Mouse (Mus musculus): ENCODE measurements around the gene Tert. TPM values are rescaled to one million over a fixed set of nuclear protein-coding genes. Genes with fewer than 3 reads are reported as not detected.

Tert gene
- 1.0 and 3.5 TPM in 2 replicates for polyA plus RNA-seq (2012; rRNA removed)

DNA sequence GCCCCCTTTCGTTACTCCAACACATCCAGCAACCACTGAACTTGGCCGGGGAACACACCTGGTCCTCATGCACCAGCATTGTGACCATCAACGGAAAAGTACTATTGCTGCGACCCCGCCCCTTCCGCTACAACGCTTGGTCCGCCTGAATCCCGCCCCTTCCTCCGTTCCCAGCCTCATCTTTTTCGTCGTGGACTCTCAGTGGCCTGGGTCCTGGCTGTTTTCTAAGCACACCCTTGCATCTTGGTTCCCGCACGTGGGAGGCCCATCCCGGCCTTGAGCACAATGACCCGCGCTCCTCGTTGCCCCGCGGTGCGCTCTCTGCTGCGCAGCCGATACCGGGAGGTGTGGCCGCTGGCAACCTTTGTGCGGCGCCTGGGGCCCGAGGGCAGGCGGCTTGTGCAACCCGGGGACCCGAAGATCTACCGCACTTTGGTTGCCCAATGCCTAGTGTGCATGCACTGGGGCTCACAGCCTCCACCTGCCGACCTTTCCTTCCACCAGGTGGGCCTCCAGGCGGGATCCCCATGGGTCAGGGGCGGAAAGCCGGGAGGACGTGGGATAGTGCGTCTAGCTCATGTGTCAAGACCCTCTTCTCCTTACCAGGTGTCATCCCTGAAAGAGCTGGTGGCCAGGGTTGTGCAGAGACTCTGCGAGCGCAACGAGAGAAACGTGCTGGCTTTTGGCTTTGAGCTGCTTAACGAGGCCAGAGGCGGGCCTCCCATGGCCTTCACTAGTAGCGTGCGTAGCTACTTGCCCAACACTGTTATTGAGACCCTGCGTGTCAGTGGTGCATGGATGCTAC is at the start of gene Tert:
Tert (plus strand) TSS at position 167 of the 805 bp plus-strand sequence.
- 9% methylated on average over 47 of the region's 47 CpGs for WGBS
- peaks cover 4% of the 10 kb centered on the region for H3K36me3 ChIP-seq (ENCODE audit: control insufficient read depth, insufficient read depth, low read length)
- no peak within 1 kb of the TSS for H3K27ac ChIP-seq (ENCODE audit: insufficient read depth, low read depth, low read length)
- H3K4me3 ChIP-seq (ENCODE audit: low read depth, low read length): peak within 1 kb of the TSS; percentile 86
- H3K27me3 ChIP-seq (ENCODE audit: control insufficient read depth, insufficient read depth, low read length): no peaks in the 10 kb centered on the region
- TF ChIP-seq CTCF (IDR thresholded peaks at IDR 0.05; ENCODE audit: extremely low read depth, insufficient read length, insufficient replicate concordance, low read depth, low read length) (peak; percentile 43; the same call in 1 of the 2 replicates), POLR2A (IDR thresholded peaks at IDR 0.05; ENCODE audit: low read depth, low read length) (peak; percentile 19; the same call in 1 of the 2 replicates)
- peaks cover 13% of the 10 kb centered on the region for H3K4me1 ChIP-seq (ENCODE audit: control insufficient read depth, insufficient read depth, insufficient read length, low read length)

DNA sequence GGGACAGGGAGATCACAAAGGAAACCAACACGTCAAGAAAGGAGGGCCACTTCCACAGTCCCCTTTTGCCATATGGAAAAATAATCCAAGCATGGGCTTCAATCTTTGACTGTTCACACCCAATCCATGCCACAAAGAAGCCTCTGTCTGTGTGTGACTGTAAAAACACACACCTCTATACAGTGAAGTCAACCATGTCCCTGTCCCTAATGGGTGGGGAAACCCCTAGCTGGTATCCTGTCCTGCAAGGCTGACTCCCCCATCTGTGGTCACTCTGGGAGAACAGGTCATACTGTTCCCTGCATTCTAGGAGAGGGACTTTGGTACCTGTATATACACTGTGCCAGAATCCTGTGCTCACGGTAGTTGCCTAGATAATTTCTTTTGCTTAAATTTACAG is 49.4 kb upstream of the Tert start:
- no peaks in the 10 kb centered on the region for H3K36me3 ChIP-seq (ENCODE audit: control insufficient read depth, insufficient read depth, low read length)
- H3K27me3 ChIP-seq (ENCODE audit: control insufficient read depth, insufficient read depth, low read length): no peaks in the 10 kb centered on the region
- WGBS: 58% methylated on average over 2 of the region's 2 CpGs
- no peak overlapping the region for H3K27ac ChIP-seq (ENCODE audit: insufficient read depth, low read depth, low read length)
- no peak overlapping the region for H3K4me3 ChIP-seq (ENCODE audit: low read depth, low read length)
- TF ChIP-seq POLR2A (IDR thresholded peaks at IDR 0.05; ENCODE audit: low read depth, low read length) (no peak), CTCF (IDR thresholded peaks at IDR 0.05; ENCODE audit: extremely low read depth, insufficient read length, insufficient replicate concordance, low read depth, low read length) (no peak)
- H3K4me1 ChIP-seq (ENCODE audit: control insufficient read depth, insufficient read depth, insufficient read length, low read length): no peaks in the 10 kb centered on the region

DNA sequence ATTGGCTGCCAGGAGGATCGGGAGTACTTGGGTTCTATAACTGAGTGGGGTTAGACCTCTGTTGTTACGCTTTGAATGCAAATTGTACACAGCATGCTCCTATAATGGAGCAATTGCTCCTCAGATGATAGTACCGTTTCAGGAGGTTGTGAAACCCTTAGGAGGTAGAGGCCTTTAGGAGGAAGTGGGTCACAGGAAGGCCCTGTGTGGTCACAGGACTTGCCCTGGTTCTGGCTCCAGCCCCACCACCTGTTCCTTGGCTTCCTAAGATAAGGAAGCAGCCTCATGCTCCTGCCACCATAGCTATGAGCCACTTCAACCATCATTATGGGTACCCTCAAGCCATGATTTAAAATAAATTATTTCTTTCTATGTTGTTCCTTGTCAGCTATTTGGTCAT is 35.2 kb upstream of the Tert start:
- H3K27me3 ChIP-seq (ENCODE audit: control insufficient read depth, insufficient read depth, low read length): no peaks in the 10 kb centered on the region
- H3K36me3 ChIP-seq (ENCODE audit: control insufficient read depth, insufficient read depth, low read length): no peaks in the 10 kb centered on the region
- TF ChIP-seq CTCF (IDR thresholded peaks at IDR 0.05; ENCODE audit: extremely low read depth, insufficient read length, insufficient replicate concordance, low read depth, low read length) (no peak), POLR2A (IDR thresholded peaks at IDR 0.05; ENCODE audit: low read depth, low read length) (no peak)
- no peak overlapping the region for H3K4me3 ChIP-seq (ENCODE audit: low read depth, low read length)
- no peak overlapping the region for H3K27ac ChIP-seq (ENCODE audit: insufficient read depth, low read depth, low read length)
- 60% methylated on average over 3 of the region's 3 CpGs for WGBS
- no peaks in the 10 kb centered on the region for H3K4me1 ChIP-seq (ENCODE audit: control insufficient read depth, insufficient read depth, insufficient read length, low read length)

DNA sequence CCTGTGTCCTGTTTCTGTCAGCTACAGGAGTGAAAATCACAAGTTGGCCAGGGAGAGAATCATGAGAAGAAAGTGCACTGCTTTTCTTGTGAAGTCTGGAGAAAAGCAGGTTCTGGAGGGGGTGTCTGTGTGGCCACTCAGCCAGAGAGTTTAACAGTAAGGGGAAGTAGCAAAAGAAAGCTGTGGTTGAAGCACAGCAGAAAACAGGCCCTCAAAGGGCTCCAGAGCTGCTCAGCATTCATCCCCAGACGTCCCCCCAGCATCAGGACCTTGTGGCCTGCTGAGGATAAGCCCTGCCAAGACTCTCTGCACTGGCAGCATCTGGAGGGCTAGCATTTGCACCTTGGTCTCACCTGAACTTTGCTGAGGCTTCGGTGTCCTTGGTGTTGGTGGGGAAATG is 34.2 kb upstream of the Tert start:
- H3K27ac ChIP-seq (ENCODE audit: insufficient read depth, low read depth, low read length): no peak overlapping the region
- H3K4me3 ChIP-seq (ENCODE audit: low read depth, low read length): no peak overlapping the region
- no peaks in the 10 kb centered on the region for H3K4me1 ChIP-seq (ENCODE audit: control insufficient read depth, insufficient read depth, insufficient read length, low read length)
- no peak for TF ChIP-seq POLR2A (IDR thresholded peaks at IDR 0.05; ENCODE audit: low read depth, low read length)
- no peak for TF ChIP-seq CTCF (IDR thresholded peaks at IDR 0.05; ENCODE audit: extremely low read depth, insufficient read length, insufficient replicate concordance, low read depth, low read length)
- WGBS: 32% methylated on average over 2 of the region's 2 CpGs
- no peaks in the 10 kb centered on the region for H3K27me3 ChIP-seq (ENCODE audit: control insufficient read depth, insufficient read depth, low read length)
- no peaks in the 10 kb centered on the region for H3K36me3 ChIP-seq (ENCODE audit: control insufficient read depth, insufficient read depth, low read length)

DNA sequence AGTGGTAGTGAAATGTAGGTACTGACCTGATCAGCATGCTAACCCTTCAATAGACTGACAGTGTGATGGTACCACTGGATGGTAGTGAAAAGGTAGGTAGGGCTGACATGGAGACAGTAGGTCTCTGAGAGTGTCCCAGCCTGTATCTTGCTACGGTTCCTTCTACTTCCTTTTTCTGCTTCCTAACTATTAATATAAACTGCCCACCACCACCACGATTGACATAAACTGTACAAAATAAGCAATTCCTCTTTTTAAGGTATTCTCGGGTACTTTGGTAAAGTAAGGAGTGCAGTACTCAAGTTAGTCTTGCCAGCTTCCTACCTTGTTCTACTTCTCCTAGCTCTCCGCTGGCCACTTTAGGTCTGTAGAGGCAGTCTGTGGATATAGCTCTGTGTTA is 30.4 kb upstream of the Tert start:
- no peak overlapping the region for H3K4me3 ChIP-seq (ENCODE audit: low read depth, low read length)
- no peak overlapping the region for H3K27ac ChIP-seq (ENCODE audit: insufficient read depth, low read depth, low read length)
- TF ChIP-seq CTCF (IDR thresholded peaks at IDR 0.05; ENCODE audit: extremely low read depth, insufficient read length, insufficient replicate concordance, low read depth, low read length): no peak
- TF ChIP-seq POLR2A (IDR thresholded peaks at IDR 0.05; ENCODE audit: low read depth, low read length): no peak
- no peaks in the 10 kb centered on the region for H3K36me3 ChIP-seq (ENCODE audit: control insufficient read depth, insufficient read depth, low read length)
- WGBS: 53% methylated on average over 4 of the region's 4 CpGs
- H3K27me3 ChIP-seq (ENCODE audit: control insufficient read depth, insufficient read depth, low read length): no peaks in the 10 kb centered on the region
- H3K4me1 ChIP-seq (ENCODE audit: control insufficient read depth, insufficient read depth, insufficient read length, low read length): no peaks in the 10 kb centered on the region

DNA sequence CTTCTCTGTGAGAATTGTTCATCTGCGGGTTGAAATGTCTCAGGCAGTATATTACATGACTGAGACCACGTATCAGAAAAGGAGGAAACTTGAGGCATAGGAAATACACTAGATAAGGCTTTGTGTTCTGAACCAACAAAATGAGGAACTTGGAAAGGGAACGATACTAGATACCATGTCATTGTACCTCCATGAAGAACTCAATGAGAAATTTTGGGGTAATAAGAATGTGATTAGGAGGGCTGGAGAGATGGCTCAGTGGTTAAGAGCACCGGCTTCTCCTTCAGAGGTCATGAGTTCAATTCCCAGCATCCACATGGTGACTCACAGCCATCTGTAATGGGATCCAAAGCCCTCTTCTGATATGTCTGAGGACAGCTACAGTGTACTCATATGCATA is 26.5 kb upstream of the Tert start:
- H3K36me3 ChIP-seq (ENCODE audit: control insufficient read depth, insufficient read depth, low read length): no peaks in the 10 kb centered on the region
- H3K27me3 ChIP-seq (ENCODE audit: control insufficient read depth, insufficient read depth, low read length): no peaks in the 10 kb centered on the region
- H3K4me1 ChIP-seq (ENCODE audit: control insufficient read depth, insufficient read depth, insufficient read length, low read length): peaks cover 9% of the 10 kb centered on the region
- no peak overlapping the region for H3K4me3 ChIP-seq (ENCODE audit: low read depth, low read length)
- no peak for TF ChIP-seq CTCF (IDR thresholded peaks at IDR 0.05; ENCODE audit: extremely low read depth, insufficient read length, insufficient replicate concordance, low read depth, low read length)
- no peak for TF ChIP-seq POLR2A (IDR thresholded peaks at IDR 0.05; ENCODE audit: low read depth, low read length)
- WGBS: 60% methylated on average over 4 of the region's 4 CpGs
- H3K27ac ChIP-seq (ENCODE audit: insufficient read depth, low read depth, low read length): no peak overlapping the region

DNA sequence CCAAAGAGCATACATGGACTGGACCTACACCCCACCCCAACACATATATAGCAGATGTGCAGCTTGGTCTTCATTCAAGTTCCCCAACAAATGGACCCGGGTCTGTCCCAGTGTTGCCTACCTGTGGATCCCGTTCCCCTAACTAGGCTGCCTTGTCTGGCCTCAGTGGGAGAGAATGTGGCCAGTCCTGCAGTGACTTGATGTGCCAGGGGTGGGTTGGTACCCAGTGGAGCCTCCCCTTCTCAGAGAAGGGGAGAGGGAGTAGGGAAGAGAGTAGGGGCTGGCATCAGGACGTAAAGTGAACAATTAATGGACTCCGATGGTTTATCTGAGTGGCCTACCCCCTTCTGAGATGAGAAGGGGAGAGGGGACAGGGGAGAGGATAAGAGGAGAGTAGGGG is 23.7 kb upstream of the Tert start:
- H3K36me3 ChIP-seq (ENCODE audit: control insufficient read depth, insufficient read depth, low read length): peaks cover 11% of the 10 kb centered on the region
- no peaks in the 10 kb centered on the region for H3K27me3 ChIP-seq (ENCODE audit: control insufficient read depth, insufficient read depth, low read length)
- peaks cover 9% of the 10 kb centered on the region for H3K4me1 ChIP-seq (ENCODE audit: control insufficient read depth, insufficient read depth, insufficient read length, low read length)
- peak overlapping the region; percentile 34 for H3K4me3 ChIP-seq (ENCODE audit: low read depth, low read length)
- no peak for TF ChIP-seq POLR2A (IDR thresholded peaks at IDR 0.05; ENCODE audit: low read depth, low read length)
- no peak for TF ChIP-seq CTCF (IDR thresholded peaks at IDR 0.05; ENCODE audit: extremely low read depth, insufficient read length, insufficient replicate concordance, low read depth, low read length)
- H3K27ac ChIP-seq (ENCODE audit: insufficient read depth, low read depth, low read length): no peak overlapping the region
- WGBS: 40% methylated on average over 4 of the region's 4 CpGs
